Mouse (Mus musculus): Measurements from ENCODE around the gene Mup19. TPM values are rescaled to one million over a fixed set of nuclear protein-coding genes. Genes with fewer than 3 reads are reported as not detected.

The Mup19 gene
- not detected for polyA plus RNA-seq (2015; fragmentation: Illumina TruSeq; extraction: RNeasy Lipid Tissue Mini Kit (QIAGEN cat#74804); ENCODE audit: insufficient read depth, low replicate concordance)

DNA sequence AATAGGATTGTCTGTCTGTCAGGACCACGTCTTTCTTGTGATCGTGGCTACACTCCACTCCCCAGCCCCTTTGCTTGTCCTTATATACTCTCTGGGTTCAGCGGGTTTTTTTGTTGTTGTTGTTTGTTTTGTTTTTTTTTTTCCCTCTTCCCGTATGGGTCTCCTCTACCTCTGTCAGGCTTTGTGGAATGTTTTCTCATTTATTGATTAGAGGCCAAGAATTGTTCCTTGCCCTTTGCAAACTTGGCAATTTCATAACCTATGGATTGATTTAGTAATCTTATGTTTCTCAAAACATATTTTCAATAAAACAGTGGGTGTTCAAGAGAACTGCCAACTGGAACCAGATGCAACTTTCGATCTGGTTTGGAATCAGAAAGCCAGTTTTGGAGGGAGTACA lies at the start of gene Mup19:
Mup19 (minus strand) TSS at position 101 of the 400 bp plus-strand sequence.

Other genes starting within 250 kb of the Mup19 start
- not detected for gene Mup17, start 186.4 kb downstream of the Mup19 start, polyA plus RNA-seq (2015; fragmentation: Illumina TruSeq; extraction: RNeasy Lipid Tissue Mini Kit (QIAGEN cat#74804); ENCODE audit: insufficient read depth, low replicate concordance)
- gene Mup18, start 108.1 kb downstream of the Mup19 start, polyA plus RNA-seq (2015; fragmentation: Illumina TruSeq; extraction: RNeasy Lipid Tissue Mini Kit (QIAGEN cat#74804); ENCODE audit: insufficient read depth, low replicate concordance): not detected
- not detected for gene Mup5, start 53.0 kb upstream of the Mup19 start, polyA plus RNA-seq (2015; fragmentation: Illumina TruSeq; extraction: RNeasy Lipid Tissue Mini Kit (QIAGEN cat#74804); ENCODE audit: insufficient read depth, low replicate concordance)

Data from spleen, adult 10 weeks (tissue).